Mouse (Mus musculus): ENCODE data around the gene Bub1b. TPM values are rescaled to one million over a fixed set of nuclear protein-coding genes. Genes with fewer than 3 reads are reported as not detected.
"Not testable (repeated sequence)": the region's sequence is repeated elsewhere in the genome, so short reads cannot be mapped to it uniquely, and the experiment has no call there.

Bub1b gene
- polyA plus RNA-seq, 1 experiment from 2014 or later, result 7.0 TPM

DNA sequence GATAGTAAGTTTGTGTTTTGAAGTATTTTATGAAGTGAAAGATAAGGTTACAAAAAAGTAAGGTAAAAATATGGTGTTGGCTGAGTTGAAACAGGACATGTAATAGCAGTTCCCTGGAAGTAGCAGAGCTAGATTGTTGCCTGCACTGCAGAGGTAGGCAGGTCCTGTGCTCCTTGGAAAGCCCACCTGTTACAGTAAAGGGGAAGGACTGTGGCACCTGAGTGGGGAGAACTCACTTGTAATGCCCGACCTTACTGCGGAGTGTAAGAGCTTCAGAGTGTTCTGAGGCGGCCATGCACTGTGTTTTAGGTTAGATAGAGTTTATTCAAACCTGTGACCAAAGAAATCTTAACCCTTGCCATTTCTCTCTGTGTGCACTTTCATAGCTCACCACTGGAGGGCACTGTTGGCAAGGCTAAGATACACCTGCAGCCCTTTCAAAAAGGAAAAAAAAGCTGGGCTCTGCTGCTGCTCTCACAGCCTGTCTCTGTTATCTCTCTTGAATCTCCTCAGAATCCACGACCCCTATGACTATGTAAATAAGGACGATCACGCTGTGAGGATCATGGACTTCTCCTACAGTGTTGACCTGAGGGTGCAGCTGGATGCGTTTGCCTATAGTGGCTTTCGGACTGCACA lies 40.0 kb downstream of the Bub1b start:
- H3K27me3 ChIP-seq (ENCODE audit: control insufficient read depth, insufficient read depth, low read depth, low read length), result no peaks in the 10 kb centered on the region
- no peaks in the 10 kb centered on the region for H3K9me3 ChIP-seq (replicated peaks; ENCODE audit: control insufficient read depth, low read length, poor library complexity, severe bottlenecking)
- ATAC-seq, result peak; percentile 88
- H3K4me2 ChIP-seq (ENCODE audit: low read length), result peak overlapping the region; percentile 35; the same call in 1 of the 2 replicates
- H3K27ac ChIP-seq (ENCODE audit: low read length), result no peak overlapping the region
- no peak overlapping the region for H3K4me3 ChIP-seq (ENCODE audit: low read depth, low read length)
- H3K36me3 ChIP-seq (ENCODE audit: control insufficient read depth, insufficient read depth, low read length), result no peaks in the 10 kb centered on the region
- peak overlapping the region; percentile 25; the same call in 1 of the 2 replicates for H3K9ac ChIP-seq (ENCODE audit: low read depth, low read length)
- no peaks in the 10 kb centered on the region; the same call in 1 of the 2 replicates for H3K4me1 ChIP-seq (ENCODE audit: control insufficient read depth, insufficient read depth, low read length)
- 41% methylated on average over 8 of the region's 8 CpGs for WGBS

DNA sequence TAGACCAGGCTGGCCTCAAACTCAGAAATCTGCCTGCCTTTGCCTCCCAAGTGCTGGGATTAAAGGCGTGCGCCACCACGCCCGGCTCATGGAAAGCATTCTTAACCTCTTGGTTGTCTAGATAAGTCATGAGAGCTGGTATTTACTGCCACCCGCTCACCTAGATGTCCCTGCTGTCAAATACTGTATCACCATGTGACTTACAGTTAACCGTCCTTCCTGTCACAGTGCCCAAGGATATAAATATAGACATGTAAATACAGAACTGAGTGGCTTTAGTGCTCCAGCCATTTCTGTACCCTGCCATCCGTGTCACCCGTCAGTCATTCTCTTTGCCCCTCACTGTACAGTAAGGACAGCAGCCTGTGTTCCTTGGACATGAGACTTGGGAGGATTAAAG lies 40.7 kb downstream of the Bub1b start:
- ATAC-seq, result peak; percentile 29; the same call in 1 of the 2 replicates

DNA sequence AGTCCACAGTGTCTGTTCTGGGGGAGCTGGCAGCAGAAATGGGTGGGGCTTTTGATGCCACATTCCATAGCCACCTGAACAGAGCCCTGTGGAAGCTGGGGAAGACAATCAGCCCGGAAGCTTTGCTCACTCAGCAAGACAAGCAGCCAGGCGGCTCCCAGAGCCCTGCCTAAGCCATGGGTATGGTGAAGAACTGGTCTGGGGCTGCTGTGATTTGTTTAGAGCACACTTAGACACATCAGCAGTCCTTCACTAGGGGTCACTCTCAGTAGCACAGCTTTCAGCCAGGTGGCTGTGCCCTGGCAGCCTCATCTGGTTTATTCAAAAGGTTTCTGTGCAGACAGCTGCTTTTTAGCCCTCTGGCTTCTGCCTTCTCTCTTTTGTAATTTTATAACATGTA lies 43.1 kb downstream of the Bub1b start:
- WGBS, result 56% methylated on average over 2 of the region's 2 CpGs
- H3K9me3 ChIP-seq (replicated peaks; ENCODE audit: control insufficient read depth, low read length, poor library complexity, severe bottlenecking), result no peaks in the 10 kb centered on the region

More for the DNA sequence above, 40.7 kb downstream of the Bub1b start:
- no peak overlapping the region for H3K4me2 ChIP-seq (ENCODE audit: low read length)
- no peaks in the 10 kb centered on the region; the same call in 1 of the 2 replicates for H3K4me1 ChIP-seq (ENCODE audit: control insufficient read depth, insufficient read depth, low read length)
- no peaks in the 10 kb centered on the region for H3K9me3 ChIP-seq (replicated peaks; ENCODE audit: control insufficient read depth, low read length, poor library complexity, severe bottlenecking)
- H3K9ac ChIP-seq (ENCODE audit: low read depth, low read length), result no peak overlapping the region
- H3K27ac ChIP-seq (ENCODE audit: low read length), result no peak overlapping the region
- H3K4me3 ChIP-seq (ENCODE audit: low read depth, low read length), result no peak overlapping the region
- no peaks in the 10 kb centered on the region for H3K27me3 ChIP-seq (ENCODE audit: control insufficient read depth, insufficient read depth, low read depth, low read length)
- WGBS, result 95% methylated on average over 8 of the region's 8 CpGs
- H3K36me3 ChIP-seq (ENCODE audit: control insufficient read depth, insufficient read depth, low read length), result no peaks in the 10 kb centered on the region

DNA sequence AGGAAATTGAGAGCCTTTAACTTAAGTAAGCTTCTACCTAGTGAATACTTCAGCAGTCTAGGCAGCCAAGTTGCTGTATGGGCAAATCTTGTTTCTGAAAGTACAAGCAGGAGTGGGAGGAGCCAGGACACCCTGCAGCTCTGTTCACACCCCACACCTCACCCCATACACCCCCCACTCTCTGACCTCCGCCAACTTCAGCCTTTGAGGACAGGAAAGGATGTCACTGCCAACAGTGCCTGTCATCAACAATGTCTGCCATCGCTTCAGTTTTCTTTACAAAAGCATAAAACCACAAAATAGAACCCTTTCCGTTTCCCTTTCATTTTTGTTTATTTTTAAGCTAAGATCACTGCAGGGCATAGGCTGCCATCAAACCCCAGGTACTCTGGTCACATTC lies 44.4 kb downstream of the Bub1b start:
- no peaks in the 10 kb centered on the region; the same call in 1 of the 2 replicates for H3K4me1 ChIP-seq (ENCODE audit: control insufficient read depth, insufficient read depth, low read length)
- 89% methylated on average over 3 of the region's 3 CpGs for WGBS
- H3K4me2 ChIP-seq (ENCODE audit: low read length), result no peak overlapping the region
- no peak overlapping the region for H3K4me3 ChIP-seq (ENCODE audit: low read depth, low read length)
- H3K9ac ChIP-seq (ENCODE audit: low read depth, low read length), result no peak overlapping the region
- ATAC-seq, result no peak
- no peak overlapping the region for H3K27ac ChIP-seq (ENCODE audit: low read length)
- H3K27me3 ChIP-seq (ENCODE audit: control insufficient read depth, insufficient read depth, low read depth, low read length), result no peaks in the 10 kb centered on the region
- H3K36me3 ChIP-seq (ENCODE audit: control insufficient read depth, insufficient read depth, low read length), result no peaks in the 10 kb centered on the region
- H3K9me3 ChIP-seq (replicated peaks; ENCODE audit: control insufficient read depth, low read length, poor library complexity, severe bottlenecking), result no peaks in the 10 kb centered on the region

More for the DNA sequence above, 43.1 kb downstream of the Bub1b start:
- Histone ChIP-seq H3K27ac (ENCODE audit: low read length) (no peak overlapping the region), H3K27me3 (ENCODE audit: control insufficient read depth, insufficient read depth, low read depth, low read length) (no peaks in the 10 kb centered on the region), H3K4me1 (ENCODE audit: control insufficient read depth, insufficient read depth, low read length) (no peaks in the 10 kb centered on the region; the same call in 1 of the 2 replicates), H3K4me2 (ENCODE audit: low read length) (no peak overlapping the region), H3K9ac (ENCODE audit: low read depth, low read length) (no peak overlapping the region), H3K36me3 (ENCODE audit: control insufficient read depth, insufficient read depth, low read length) (no peaks in the 10 kb centered on the region), H3K4me3 (ENCODE audit: low read depth, low read length) (no peak overlapping the region)
- ATAC-seq, result no peak

DNA sequence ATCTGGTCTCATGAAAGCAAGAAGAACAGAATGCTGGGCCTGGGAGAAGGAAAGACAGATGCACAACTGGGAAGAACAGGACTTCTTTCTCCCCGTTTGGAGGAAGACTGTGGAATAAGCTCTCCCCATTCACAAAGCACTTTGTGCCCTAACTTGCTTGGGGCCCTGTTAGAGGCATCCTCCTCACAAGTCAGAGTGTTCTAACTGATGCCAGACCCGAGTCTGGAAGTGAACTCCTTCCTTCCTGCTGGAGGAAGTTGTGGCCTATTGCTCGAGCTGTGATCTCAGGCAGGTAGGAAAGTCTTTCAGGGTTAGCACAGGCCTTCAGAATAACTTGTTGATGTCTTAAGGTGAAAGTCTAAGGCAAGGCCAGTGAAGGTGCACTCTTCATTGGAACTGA lies 44.9 kb downstream of the Bub1b start:
- H3K4me3 ChIP-seq (ENCODE audit: low read depth, low read length), result no peak overlapping the region
- no peak for ATAC-seq
- no peak overlapping the region for H3K9ac ChIP-seq (ENCODE audit: low read depth, low read length)
- 80% methylated on average over 3 of the region's 3 CpGs for WGBS
- no peaks in the 10 kb centered on the region for H3K27me3 ChIP-seq (ENCODE audit: control insufficient read depth, insufficient read depth, low read depth, low read length)
- no peaks in the 10 kb centered on the region for H3K9me3 ChIP-seq (replicated peaks; ENCODE audit: control insufficient read depth, low read length, poor library complexity, severe bottlenecking)
- H3K36me3 ChIP-seq (ENCODE audit: control insufficient read depth, insufficient read depth, low read length), result no peaks in the 10 kb centered on the region
- H3K4me2 ChIP-seq (ENCODE audit: low read length), result no peak overlapping the region
- no peaks in the 10 kb centered on the region; the same call in 1 of the 2 replicates for H3K4me1 ChIP-seq (ENCODE audit: control insufficient read depth, insufficient read depth, low read length)
- H3K27ac ChIP-seq (ENCODE audit: low read length), result no peak overlapping the region

DNA sequence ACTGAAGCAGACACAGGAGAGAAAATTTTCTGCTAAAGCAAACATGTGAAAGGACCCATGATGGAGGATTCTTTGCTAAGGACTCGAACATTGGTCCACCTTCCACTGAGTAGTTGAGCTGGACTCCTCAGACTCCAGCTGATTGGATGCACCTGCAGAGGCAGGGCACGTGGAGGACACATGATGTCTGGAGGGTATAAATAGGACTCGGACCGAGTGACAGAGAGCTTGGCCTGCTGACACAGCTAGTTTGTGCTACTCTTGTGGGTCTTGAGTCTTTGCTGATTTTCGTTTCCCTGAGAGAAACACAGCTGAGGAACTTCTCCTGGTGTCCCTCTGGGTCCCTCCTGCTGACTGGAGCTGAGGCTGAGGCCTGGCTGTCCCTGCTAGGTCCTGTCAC lies 48.7 kb downstream of the Bub1b start:
- Histone ChIP-seq H3K4me3 (ENCODE audit: low read depth, low read length) (no peak overlapping the region), H3K9me3 (replicated peaks; ENCODE audit: control insufficient read depth, low read length, poor library complexity, severe bottlenecking) (no peaks in the 10 kb centered on the region), H3K27ac (ENCODE audit: low read length) (no peak overlapping the region), H3K36me3 (ENCODE audit: control insufficient read depth, insufficient read depth, low read length) (no peaks in the 10 kb centered on the region), H3K4me2 (ENCODE audit: low read length) (no peak overlapping the region), H3K27me3 (ENCODE audit: control insufficient read depth, insufficient read depth, low read depth, low read length) (no peaks in the 10 kb centered on the region), H3K4me1 (ENCODE audit: control insufficient read depth, insufficient read depth, low read length) (no peaks in the 10 kb centered on the region), H3K9ac (ENCODE audit: low read depth, low read length) (no peak overlapping the region)
- no peak for ATAC-seq
- WGBS, result 94% methylated on average over 5 of the region's 5 CpGs

DNA sequence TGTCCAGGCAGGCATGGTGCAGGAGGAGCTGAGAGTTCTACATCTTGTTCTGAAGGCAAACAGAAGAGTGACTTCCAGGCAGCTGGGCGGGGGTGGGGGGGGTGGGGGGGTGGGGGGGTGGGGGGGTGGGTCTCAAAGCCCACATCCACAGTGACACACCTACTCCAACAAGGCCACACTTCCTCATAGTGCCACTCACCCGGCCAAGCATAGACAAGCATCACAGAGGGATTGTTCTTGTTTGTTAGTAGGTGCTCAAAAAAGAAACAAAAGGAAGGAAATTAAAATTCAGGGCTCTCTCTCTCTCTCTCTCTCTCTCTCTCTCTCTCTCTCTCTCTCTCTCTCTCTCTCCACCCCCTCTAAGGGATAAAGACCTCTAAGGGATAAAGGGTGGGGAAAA lies 52.7 kb downstream of the Bub1b start:
- H3K4me1 ChIP-seq (ENCODE audit: control insufficient read depth, insufficient read depth, low read length); H3K9me3 ChIP-seq (replicated peaks; ENCODE audit: control insufficient read depth, low read length, poor library complexity, severe bottlenecking); H3K27me3 ChIP-seq (ENCODE audit: control insufficient read depth, insufficient read depth, low read depth, low read length); H3K9ac ChIP-seq (ENCODE audit: low read depth, low read length); H3K4me3 ChIP-seq (ENCODE audit: low read depth, low read length); H3K36me3 ChIP-seq (ENCODE audit: control insufficient read depth, insufficient read depth, low read length); ATAC-seq; H3K4me2 ChIP-seq (ENCODE audit: low read length); H3K27ac ChIP-seq (ENCODE audit: low read length): not testable (repeated sequence)
- WGBS, result 49% methylated on average over 2 of the region's 2 CpGs

DNA sequence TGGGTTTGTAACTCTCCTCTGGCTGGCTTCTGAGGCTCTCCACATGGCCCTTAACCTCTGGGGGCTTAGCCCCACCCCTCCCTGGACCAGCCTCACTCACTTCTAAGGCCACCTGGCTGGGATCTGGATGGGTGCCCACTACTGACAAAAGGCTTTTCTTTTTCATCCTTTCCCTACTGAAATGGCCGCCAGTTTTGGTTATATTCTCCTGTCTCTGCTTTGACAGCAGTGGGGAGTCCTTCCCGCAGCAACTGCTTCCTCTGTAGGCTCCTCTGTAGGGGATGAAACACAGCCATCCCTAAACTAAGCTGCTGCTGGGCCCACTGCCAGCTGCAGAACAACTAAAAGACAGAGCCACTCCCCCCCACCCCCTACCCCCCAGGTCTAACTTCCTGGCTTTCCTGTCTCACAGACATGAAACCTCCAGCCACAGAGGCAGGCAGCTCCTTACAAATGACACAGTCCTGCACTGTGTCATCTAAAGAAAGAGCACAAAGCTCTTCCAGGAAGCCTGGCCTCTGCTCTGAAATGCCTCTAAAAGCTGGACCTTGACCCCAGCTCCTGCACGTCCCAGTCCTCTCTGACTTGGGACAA lies 58.8 kb downstream of the Bub1b start:
- Histone ChIP-seq H3K4me3 (ENCODE audit: low read depth, low read length) (no peak overlapping the region), H3K36me3 (ENCODE audit: control insufficient read depth, insufficient read depth, low read length) (no peaks in the 10 kb centered on the region), H3K4me2 (ENCODE audit: low read length) (no peak overlapping the region), H3K27me3 (ENCODE audit: control insufficient read depth, insufficient read depth, low read depth, low read length) (no peaks in the 10 kb centered on the region), H3K9ac (ENCODE audit: low read depth, low read length) (no peak overlapping the region), H3K27ac (ENCODE audit: low read length) (peak overlapping the region; percentile 54; the same call in 1 of the 2 replicates), H3K4me1 (ENCODE audit: control insufficient read depth, insufficient read depth, low read length) (peaks cover 11% of the 10 kb centered on the region), H3K9me3 (replicated peaks; ENCODE audit: control insufficient read depth, low read length, poor library complexity, severe bottlenecking) (no peaks in the 10 kb centered on the region)
- 0 out of 2 replicates have a peak, but pooled peaks have one; percentile 9 for ATAC-seq
- WGBS, result 16% methylated on average over 3 of the region's 3 CpGs

DNA sequence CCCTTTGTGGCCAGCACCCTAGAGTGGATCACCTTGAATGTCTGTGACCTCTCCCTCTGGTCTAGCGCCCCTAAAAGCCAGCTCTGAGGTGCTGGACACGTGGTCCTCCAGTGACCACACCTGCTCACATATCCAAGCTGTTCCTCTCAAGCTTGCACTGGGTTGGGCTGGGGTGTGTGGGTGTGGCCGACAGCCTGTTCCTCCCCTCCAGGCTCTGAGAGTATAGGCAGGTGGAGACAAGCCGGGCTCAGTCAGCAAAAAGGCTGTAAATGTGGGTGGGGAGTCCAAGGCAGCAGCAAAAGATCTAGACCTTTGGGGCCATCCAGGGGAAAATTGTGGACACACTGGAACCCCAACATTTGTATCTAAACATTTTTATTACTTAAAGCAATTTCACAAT lies 60.4 kb downstream of the Bub1b start:
- H3K9me3 ChIP-seq (replicated peaks; ENCODE audit: control insufficient read depth, low read length, poor library complexity, severe bottlenecking), result no peaks in the 10 kb centered on the region
- peaks cover 17% of the 10 kb centered on the region for H3K4me1 ChIP-seq (ENCODE audit: control insufficient read depth, insufficient read depth, low read length)
- no peak overlapping the region for H3K27ac ChIP-seq (ENCODE audit: low read length)
- no peak overlapping the region for H3K4me2 ChIP-seq (ENCODE audit: low read length)
- H3K9ac ChIP-seq (ENCODE audit: low read depth, low read length), result no peak overlapping the region
- ATAC-seq, result no peak
- H3K36me3 ChIP-seq (ENCODE audit: control insufficient read depth, insufficient read depth, low read length), result no peaks in the 10 kb centered on the region
- WGBS, result 43% methylated on average over 4 of the region's 4 CpGs
- no peak overlapping the region for H3K4me3 ChIP-seq (ENCODE audit: low read depth, low read length)
- H3K27me3 ChIP-seq (ENCODE audit: control insufficient read depth, insufficient read depth, low read depth, low read length), result no peaks in the 10 kb centered on the region

Measured in midbrain, embryonic 16.5 days (tissue).